Mouse (Mus musculus): ENCODE data around the gene Pla2g4e. TPM values are rescaled to one million over a fixed set of nuclear protein-coding genes. Genes with fewer than 3 reads are reported as not detected.
"Not testable (repeated sequence)": the region's sequence is repeated elsewhere in the genome, so short reads cannot be mapped to it uniquely, and the experiment has no call there.

The Pla2g4e gene
- polyA plus RNA-seq, 1 experiment, result not detected

GRCm38 (mm10) chr2:120243995-120244394 lies 1.1 kb downstream of the Pla2g4e start:
- H3K4me1 ChIP-seq (ENCODE audit: control insufficient read depth), result no peaks in the 10 kb centered on the region
- no peak for TF ChIP-seq TAL1 (IDR thresholded peaks at IDR 0.05; ENCODE audit: low read length)
- no peak for TF ChIP-seq GATA1 (IDR thresholded peaks at IDR 0.05; ENCODE audit: low read length)
- peaks cover 23% of the 10 kb centered on the region for H3K27me3 ChIP-seq (ENCODE audit: control insufficient read depth)
- H3K4me3 ChIP-seq (replicated peaks), result no peak overlapping the region
- no peaks in the 10 kb centered on the region for H3K36me3 ChIP-seq (ENCODE audit: control insufficient read depth)
- H3K9me3 ChIP-seq (ENCODE audit: control insufficient read depth, low read length), result no peaks in the 10 kb centered on the region

- Histone ChIP-seq H3K4me1 (ENCODE audit: control insufficient read depth) (peaks cover 3% of the 10 kb centered on the region), H3K36me3 (ENCODE audit: control insufficient read depth) (no peaks in the 10 kb centered on the region), H3K9me3 (ENCODE audit: control insufficient read depth, low read length) (no peaks in the 10 kb centered on the region), H3K27me3 (ENCODE audit: control insufficient read depth) (peaks cover 23% of the 10 kb centered on the region), H3K4me3 (replicated peaks) (no peak overlapping the region)
- no peak for TF ChIP-seq TAL1 (IDR thresholded peaks at IDR 0.05; ENCODE audit: low read length)
- no peak for TF ChIP-seq GATA1 (IDR thresholded peaks at IDR 0.05; ENCODE audit: low read length)
Measured at GRCm38 (mm10) chr2:120242791-120243467, 2.2 kb downstream of the Pla2g4e start.

GRCm38 (mm10) chr2:120238733-120239132 lies 6.4 kb downstream of the Pla2g4e start:
- H3K27me3 ChIP-seq (ENCODE audit: control insufficient read depth); H3K36me3 ChIP-seq (ENCODE audit: control insufficient read depth); H3K9me3 ChIP-seq (ENCODE audit: control insufficient read depth, low read length); H3K4me3 ChIP-seq (replicated peaks): not testable (repeated sequence)
- peaks cover 28% of the 10 kb centered on the region for H3K4me1 ChIP-seq (ENCODE audit: control insufficient read depth)

GRCm38 (mm10) chr2:120237784-120238183 lies 7.4 kb downstream of the Pla2g4e start:
- H3K9me3 ChIP-seq (ENCODE audit: control insufficient read depth, low read length), result no peaks in the 10 kb centered on the region
- H3K4me3 ChIP-seq (replicated peaks), result no peak overlapping the region
- TF ChIP-seq TAL1 (IDR thresholded peaks at IDR 0.05; ENCODE audit: low read length) (no peak), GATA1 (IDR thresholded peaks at IDR 0.05; ENCODE audit: low read length) (no peak)
- no peaks in the 10 kb centered on the region; the same call in 1 of the 2 replicates for H3K27me3 ChIP-seq (ENCODE audit: control insufficient read depth)
- H3K36me3 ChIP-seq (ENCODE audit: control insufficient read depth), result no peaks in the 10 kb centered on the region
- H3K4me1 ChIP-seq (ENCODE audit: control insufficient read depth), result peaks cover 28% of the 10 kb centered on the region

- peaks cover 37% of the 10 kb centered on the region for H3K4me1 ChIP-seq (ENCODE audit: control insufficient read depth)
- H3K9me3 ChIP-seq (ENCODE audit: control insufficient read depth, low read length), result no peaks in the 10 kb centered on the region
- no peaks in the 10 kb centered on the region for H3K36me3 ChIP-seq (ENCODE audit: control insufficient read depth)
- TF ChIP-seq GATA1 (IDR thresholded peaks at IDR 0.05; ENCODE audit: low read length), result no peak
- TF ChIP-seq TAL1 (IDR thresholded peaks at IDR 0.05; ENCODE audit: low read length), result no peak
- H3K4me3 ChIP-seq (replicated peaks), result no peak overlapping the region
- no peaks in the 10 kb centered on the region for H3K27me3 ChIP-seq (ENCODE audit: control insufficient read depth)
Measured at GRCm38 (mm10) chr2:120235947-120236640, 9.0 kb downstream of the Pla2g4e start.

- Histone ChIP-seq H3K36me3 (ENCODE audit: control insufficient read depth) (no peaks in the 10 kb centered on the region), H3K4me1 (ENCODE audit: control insufficient read depth) (peaks cover 40% of the 10 kb centered on the region), H3K9me3 (ENCODE audit: control insufficient read depth, low read length) (no peaks in the 10 kb centered on the region), H3K27me3 (ENCODE audit: control insufficient read depth) (no peaks in the 10 kb centered on the region), H3K4me3 (replicated peaks) (no peak overlapping the region)
- no peak for TF ChIP-seq GATA1 (IDR thresholded peaks at IDR 0.05; ENCODE audit: low read length)
- TF ChIP-seq TAL1 (IDR thresholded peaks at IDR 0.05; ENCODE audit: low read length), result no peak
Measured at GRCm38 (mm10) chr2:120235381-120235780, 9.8 kb downstream of the Pla2g4e start.

GRCm38 (mm10) chr2:120231642-120232041 lies 13.5 kb downstream of the Pla2g4e start:
- Histone ChIP-seq H3K9me3 (ENCODE audit: control insufficient read depth, low read length) (no peaks in the 10 kb centered on the region), H3K4me1 (ENCODE audit: control insufficient read depth) (peaks cover 28% of the 10 kb centered on the region), H3K4me3 (replicated peaks) (no peak overlapping the region), H3K36me3 (ENCODE audit: control insufficient read depth) (no peaks in the 10 kb centered on the region), H3K27me3 (ENCODE audit: control insufficient read depth) (no peaks in the 10 kb centered on the region)
- TF ChIP-seq GATA1 (IDR thresholded peaks at IDR 0.05; ENCODE audit: low read length) (no peak), TAL1 (IDR thresholded peaks at IDR 0.05; ENCODE audit: low read length) (no peak)

- TF ChIP-seq TAL1 (IDR thresholded peaks at IDR 0.05; ENCODE audit: low read length) (no peak), GATA1 (IDR thresholded peaks at IDR 0.05; ENCODE audit: low read length) (no peak)
- no peak overlapping the region for H3K4me3 ChIP-seq (replicated peaks)
- H3K27me3 ChIP-seq (ENCODE audit: control insufficient read depth), result no peaks in the 10 kb centered on the region
- H3K4me1 ChIP-seq (ENCODE audit: control insufficient read depth), result no peaks in the 10 kb centered on the region
- H3K9me3 ChIP-seq (ENCODE audit: control insufficient read depth, low read length), result no peaks in the 10 kb centered on the region
- no peaks in the 10 kb centered on the region for H3K36me3 ChIP-seq (ENCODE audit: control insufficient read depth)
Measured at GRCm38 (mm10) chr2:120214600-120214999, 30.5 kb downstream of the Pla2g4e start.

GRCm38 (mm10) chr2:120211448-120211847 lies 33.7 kb downstream of the Pla2g4e start:
- peaks cover 4% of the 10 kb centered on the region; the same call in 1 of the 2 replicates for H3K27me3 ChIP-seq (ENCODE audit: control insufficient read depth)

More at GRCm38 (mm10) chr2:120211448-120211847, 33.7 kb downstream of the Pla2g4e start:
- no peak for TF ChIP-seq TAL1 (IDR thresholded peaks at IDR 0.05; ENCODE audit: low read length)
- no peak for TF ChIP-seq GATA1 (IDR thresholded peaks at IDR 0.05; ENCODE audit: low read length)
- Histone ChIP-seq H3K4me1 (ENCODE audit: control insufficient read depth) (no peaks in the 10 kb centered on the region), H3K36me3 (ENCODE audit: control insufficient read depth) (no peaks in the 10 kb centered on the region), H3K9me3 (ENCODE audit: control insufficient read depth, low read length) (no peaks in the 10 kb centered on the region), H3K4me3 (replicated peaks) (no peak overlapping the region)

Measured in erythroblast, embryonic 14.5 days (primary cell).